Mouse (Mus musculus) retina, postnatal 7 days (tissue): Measurements from ENCODE around the gene Gm21093.
"Not testable (repeated sequence)": the region's sequence is repeated elsewhere in the genome, so short reads cannot be mapped to it uniquely, and the experiment has no call there.

Experiments
- DNase-seq: peaks from one replicate; pipeline ENCODE4 v3.0.0-alpha.2; 2012; ENCODE audit warnings: low read depth, low spot score

The Gm21093 gene

DNA sequence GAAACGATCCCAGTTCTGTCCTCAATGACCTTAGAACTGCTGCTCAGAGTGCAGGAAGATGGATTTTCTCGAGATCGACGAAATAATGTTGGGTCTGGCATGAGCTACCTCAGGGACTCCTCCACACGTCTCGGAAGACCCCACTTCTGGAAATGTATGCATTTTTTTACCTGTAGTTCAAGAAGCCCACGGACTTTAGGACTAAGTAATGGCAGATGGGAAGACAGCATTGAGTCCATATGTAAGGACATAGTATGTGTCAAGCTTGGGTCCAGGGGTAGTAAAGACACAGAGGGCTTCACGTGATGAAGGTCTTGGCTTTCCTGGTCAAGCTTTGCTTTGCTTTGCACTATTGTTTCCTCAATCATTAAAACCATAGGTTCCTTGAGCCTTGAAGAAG, at the start of gene Gm21093:
Gene Gm21093 (minus strand): TSS at position 101 of the 400 bp plus-strand sequence.
- DNase-seq, result not testable (repeated sequence)
